Mouse (Mus musculus) erythroblast, embryonic 14.5 days (primary cell): ENCODE data around the gene Fdps. TPM values are rescaled to one million over a fixed set of nuclear protein-coding genes. Genes with fewer than 3 reads are reported as not detected.

Source experiments
- H3K27me3 ChIP-seq: 2 replicates; pipeline ENCODE4 v1.6.1; 2012; ENCODE audit warnings: inconsistent platforms; ENCODE audit not compliant: control insufficient read depth
- H3K36me3 ChIP-seq: 2 replicates; pipeline ENCODE4 v1.6.1; 2012; ENCODE audit warnings: mild to moderate bottlenecking, inconsistent platforms; ENCODE audit not compliant: control insufficient read depth
- H3K4me1 ChIP-seq: 2 replicates; pipeline ENCODE4 v1.6.1; 2012; ENCODE audit warnings: inconsistent platforms; ENCODE audit not compliant: control insufficient read depth
- H3K4me3 ChIP-seq: replicated peaks from 2 replicates; pipeline ENCODE3; 2012; ENCODE audit warnings: moderate library complexity, mild to moderate bottlenecking, inconsistent platforms
- H3K9me3 ChIP-seq: 2 replicates; pipeline ENCODE4 v1.6.1; 2012; ENCODE audit warnings: low read length, inconsistent platforms, mixed read lengths; ENCODE audit not compliant: control insufficient read depth
- GATA1 ChIP-seq: IDR thresholded peaks from 2 replicates; pipeline ENCODE4 v1.6.1; 2012; ENCODE audit warnings: low read length, inconsistent platforms, mixed read lengths
- TAL1 ChIP-seq: IDR thresholded peaks from 3 replicates; pipeline ENCODE4 v1.6.1; 2012; ENCODE audit warnings: low read length, inconsistent platforms, mixed read lengths
- polyA plus RNA-seq: library from polyadenylated mRNA; stranded (reverse); fragments of >175 nt; gene quantifications from 2 replicates; pipeline ENCODE4 v1.2.3, GENCODE M21; 2012

Gene Fdps
- polyA plus RNA-seq, 1 experiment: 1.1 TPM

DNA sequence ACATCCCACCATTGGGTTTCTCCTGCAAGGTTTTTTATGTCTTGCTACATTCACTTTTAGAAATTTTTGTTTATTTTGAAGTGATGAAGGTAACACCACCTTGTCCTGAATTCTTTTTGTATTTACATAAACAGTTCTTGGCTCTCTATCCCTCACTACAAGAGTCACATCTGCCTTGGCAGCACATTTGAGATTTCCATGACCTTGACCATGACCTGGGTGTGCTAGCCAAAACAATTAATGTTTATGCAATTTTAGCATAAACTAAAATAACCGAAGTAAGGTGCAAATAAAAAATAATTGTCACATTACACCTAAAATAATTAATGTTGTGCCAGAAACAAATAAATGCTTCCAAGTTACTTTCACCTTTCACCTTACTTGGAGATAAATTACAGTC lies 6.4 kb upstream of the Fdps start:
- H3K9me3 ChIP-seq: no peaks in the 10 kb centered on the region
- TF ChIP-seq TAL1 (no peak), GATA1 (no peak)
- peaks cover 3% of the 10 kb centered on the region for H3K4me1 ChIP-seq
- no peak overlapping the region for H3K4me3 ChIP-seq
- H3K27me3 ChIP-seq: no peaks in the 10 kb centered on the region
- no peaks in the 10 kb centered on the region for H3K36me3 ChIP-seq

DNA sequence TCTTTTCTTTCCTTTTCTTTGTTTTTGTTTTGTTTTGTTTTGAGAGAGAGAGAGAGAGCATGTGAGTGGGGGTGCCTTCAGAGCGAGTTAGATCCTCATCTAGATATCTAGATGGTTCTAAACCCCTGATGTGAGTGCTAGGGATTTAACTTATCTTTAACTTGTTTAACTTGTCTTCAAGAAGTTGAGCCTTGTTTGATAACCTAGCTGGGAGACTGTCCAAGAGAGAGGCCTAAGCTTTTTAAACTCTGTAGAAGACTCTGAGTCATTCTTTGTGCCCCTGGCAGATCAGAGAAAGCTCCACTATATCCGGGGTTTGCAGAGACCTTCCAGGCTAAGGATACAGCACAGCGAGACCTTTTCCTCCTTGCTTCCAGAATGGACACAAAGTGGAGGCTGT lies 5.8 kb upstream of the Fdps start:
- H3K9me3 ChIP-seq: no peaks in the 10 kb centered on the region
- H3K36me3 ChIP-seq: no peaks in the 10 kb centered on the region
- H3K27me3 ChIP-seq: no peaks in the 10 kb centered on the region
- H3K4me1 ChIP-seq: peaks cover 9% of the 10 kb centered on the region
- H3K4me3 ChIP-seq: no peak overlapping the region
- TF ChIP-seq GATA1: no peak
- TF ChIP-seq TAL1: no peak

GRCm38 (mm10) chr3:89106881-89107280 lies 5.1 kb upstream of the Fdps start:
- TF ChIP-seq GATA1 (no peak), TAL1 (no peak)
- no peaks in the 10 kb centered on the region for H3K36me3 ChIP-seq
- peaks cover 14% of the 10 kb centered on the region for H3K4me1 ChIP-seq
- no peaks in the 10 kb centered on the region for H3K9me3 ChIP-seq
- H3K27me3 ChIP-seq: no peaks in the 10 kb centered on the region
- no peak overlapping the region for H3K4me3 ChIP-seq

DNA sequence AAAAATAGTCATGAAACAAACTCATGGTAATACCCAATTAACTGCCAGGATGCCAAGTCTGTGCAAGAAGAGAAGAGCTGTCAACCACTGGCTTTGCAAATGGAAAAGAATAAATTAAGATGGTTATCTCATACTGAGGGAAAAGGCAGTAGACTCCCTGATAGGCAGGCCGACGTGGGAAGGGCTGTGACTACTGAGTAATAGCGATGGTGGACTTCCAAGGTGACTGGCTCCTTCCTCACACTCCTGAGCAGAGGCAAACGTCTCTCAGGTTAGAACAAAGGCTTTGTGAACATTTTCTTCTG lies 1.5 kb upstream of the Fdps start:
- Histone ChIP-seq H3K4me3 (no peak overlapping the region), H3K36me3 (peaks cover 25% of the 10 kb centered on the region), H3K9me3 (no peaks in the 10 kb centered on the region), H3K27me3 (no peaks in the 10 kb centered on the region), H3K4me1 (peaks cover 46% of the 10 kb centered on the region)
- no peak for TF ChIP-seq GATA1
- no peak for TF ChIP-seq TAL1

GRCm38 (mm10) chr3:89102495-89103290 lies 934 bp upstream of the Fdps start:
- TF ChIP-seq TAL1 (no peak), GATA1 (no peak)
- Histone ChIP-seq H3K9me3 (no peaks in the 10 kb centered on the region), H3K27me3 (no peaks in the 10 kb centered on the region), H3K4me3 (peak overlapping the region; percentile 73), H3K4me1 (peaks cover 50% of the 10 kb centered on the region), H3K36me3 (peaks cover 31% of the 10 kb centered on the region)

DNA sequence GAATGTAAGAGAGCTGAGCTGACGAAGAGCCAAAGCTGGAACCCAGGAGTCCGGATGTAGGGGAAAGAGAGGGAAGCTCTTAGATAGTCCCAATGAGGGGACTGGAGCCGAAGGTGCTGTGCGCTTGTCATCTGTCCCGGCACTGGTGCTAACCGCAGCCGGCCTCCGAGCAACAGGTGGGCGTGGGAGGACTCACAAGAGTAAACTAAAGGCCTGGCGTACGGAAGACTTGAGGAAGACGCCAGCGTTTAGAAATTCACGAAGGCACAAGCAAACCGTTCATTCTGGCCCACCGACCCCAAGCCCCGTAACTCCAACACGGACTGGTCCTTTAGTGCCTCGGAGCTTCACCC lies 324 bp downstream of the Fdps start:
- peaks cover 51% of the 10 kb centered on the region for H3K4me1 ChIP-seq
- peak overlapping the region; percentile 73 for H3K4me3 ChIP-seq
- no peak for TF ChIP-seq TAL1
- no peak for TF ChIP-seq GATA1
- H3K36me3 ChIP-seq: peaks cover 43% of the 10 kb centered on the region
- H3K9me3 ChIP-seq: no peaks in the 10 kb centered on the region
- H3K27me3 ChIP-seq: no peaks in the 10 kb centered on the region

- TF ChIP-seq TAL1: no peak
- no peak for TF ChIP-seq GATA1
- H3K9me3 ChIP-seq: no peaks in the 10 kb centered on the region
- peak within 1 kb of the TSS; percentile 73 for H3K4me3 ChIP-seq
- H3K27me3 ChIP-seq: no peaks in the 10 kb centered on the region
- H3K36me3 ChIP-seq: peaks cover 49% of the 10 kb centered on the region
- peaks cover 56% of the 10 kb centered on the region for H3K4me1 ChIP-seq
Measured at GRCm38 (mm10) chr3:89100811-89101210, 948 bp downstream of the Fdps start, which contains the start of gene Gm43738. TSS of gene Gm43738 (minus strand) at chr3:89101099.

DNA sequence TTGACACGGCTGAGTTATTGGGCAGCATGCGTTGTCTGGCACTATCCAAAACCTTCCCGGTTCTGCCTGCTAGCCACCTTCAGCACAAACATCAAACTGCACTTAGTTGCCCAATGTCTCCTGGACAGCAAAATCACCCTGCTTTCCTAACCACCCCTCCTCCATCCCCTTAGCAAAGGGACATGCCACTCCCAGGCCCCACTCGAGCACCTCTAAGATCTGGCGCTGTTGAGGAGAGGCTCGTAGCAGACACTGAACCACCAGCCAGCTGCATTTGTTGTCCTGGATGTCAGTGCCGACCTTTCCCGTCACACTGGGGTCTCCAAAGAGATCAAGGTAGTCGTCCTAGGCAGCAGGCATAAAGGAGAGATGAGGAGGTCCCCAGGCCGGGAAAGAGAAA lies 7.7 kb downstream of the Fdps start:
- Histone ChIP-seq H3K36me3 (peaks cover 58% of the 10 kb centered on the region), H3K9me3 (peaks cover 5% of the 10 kb centered on the region), H3K4me1 (peaks cover 68% of the 10 kb centered on the region), H3K27me3 (peaks cover 39% of the 10 kb centered on the region), H3K4me3 (no peak overlapping the region)
- TF ChIP-seq GATA1: no peak
- no peak for TF ChIP-seq TAL1

DNA sequence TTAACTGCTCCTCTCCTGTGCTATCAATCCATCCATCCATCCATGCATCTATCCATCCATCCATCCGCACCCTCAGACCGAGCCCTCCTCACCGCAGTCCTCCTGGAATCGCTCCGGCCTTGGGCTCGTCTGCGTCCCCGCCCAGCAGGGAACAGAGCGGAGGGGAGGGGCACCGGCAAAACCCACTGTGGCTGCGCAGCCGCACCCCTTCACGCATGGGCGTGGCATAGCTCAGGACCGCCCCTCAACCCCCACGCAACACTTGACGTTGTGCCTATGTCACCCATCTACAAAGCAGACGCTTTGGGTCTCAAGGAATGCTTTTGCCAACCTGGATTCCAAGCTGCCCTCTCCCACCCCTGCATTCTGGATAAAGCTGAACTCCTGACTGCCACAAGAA lies 8.6 kb downstream of the Fdps start, which contains the start of gene Rusc1:
TSS of gene Rusc1 (minus strand) at position 137 of the 400 bp plus-strand sequence.
- peaks cover 49% of the 10 kb centered on the region for H3K36me3 ChIP-seq
- peaks cover 69% of the 10 kb centered on the region for H3K4me1 ChIP-seq
- peaks cover 5% of the 10 kb centered on the region for H3K9me3 ChIP-seq
- peaks cover 46% of the 10 kb centered on the region for H3K27me3 ChIP-seq
- TF ChIP-seq GATA1: no peak
- no peak for TF ChIP-seq TAL1
- peak within 1 kb of the TSS; percentile 35 for H3K4me3 ChIP-seq
